Mouse (Mus musculus): ENCODE results near the gene Gm10553. TPM values are rescaled to one million over a fixed set of nuclear protein-coding genes. Genes with fewer than 3 reads are reported as not detected.

Gene Gm10553
- total RNA-seq, 2 experiments from 2014 or later: not detected

Other genes with a start within 250 kb of the Gm10553 start
- under 1 TPM in 1 of 2 experiments, not detected in 1; 0.08 TPM for gene Slc16a14, start 165.0 kb upstream of the Gm10553 start, total RNA-seq (2021)
- gene A530032D15Rik, start 9.7 kb downstream of the Gm10553 start, total RNA-seq (2021): not detected
- under 1 TPM; 0.34 to 0.54 TPM for gene C130026I21Rik, start 170.4 kb downstream of the Gm10553 start, total RNA-seq (2021)